Mouse (Mus musculus) erythroblast, adult 5-6 weeks (primary cell): ENCODE measurements at regions not wholly inside any gene's neighbourhood (a gene's known extent, or its start where the extent isn't known, plus 50 kb on each side); places are given as distances from the start of the nearest gene placed in this dataset.

Source experiments
- ATAC-seq: replicated peaks from 2 replicates; pipeline ENCODE4 v1.8.0; 2016; ENCODE audit warnings: moderate number of reproducible peaks, mild to moderate bottlenecking, moderate TSS enrichment, inconsistent platforms; ENCODE audit not compliant: poor library complexity, low FRiP score, severe bottlenecking

DNA sequence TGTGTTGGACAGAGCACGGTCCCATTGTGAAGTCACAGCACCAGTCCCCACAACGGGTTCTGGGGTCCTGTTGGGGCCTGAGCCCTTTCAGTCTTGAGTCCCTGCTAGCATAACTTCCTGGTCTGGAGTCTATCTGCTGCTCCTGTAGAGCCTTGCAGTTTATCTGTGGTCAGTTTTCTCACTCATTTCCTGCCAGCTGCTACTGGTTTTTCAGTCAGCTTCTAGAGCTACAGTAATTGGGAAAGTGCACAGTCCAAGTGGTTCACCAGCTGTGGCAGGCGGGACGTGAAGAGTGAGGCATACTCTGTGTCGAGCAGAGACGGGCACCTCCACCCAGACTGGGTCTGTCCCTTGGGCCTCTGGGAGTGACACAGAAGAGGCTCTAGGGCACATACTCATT is 93.4 kb upstream of the Id2 start:
- ATAC-seq: no peak

DNA sequence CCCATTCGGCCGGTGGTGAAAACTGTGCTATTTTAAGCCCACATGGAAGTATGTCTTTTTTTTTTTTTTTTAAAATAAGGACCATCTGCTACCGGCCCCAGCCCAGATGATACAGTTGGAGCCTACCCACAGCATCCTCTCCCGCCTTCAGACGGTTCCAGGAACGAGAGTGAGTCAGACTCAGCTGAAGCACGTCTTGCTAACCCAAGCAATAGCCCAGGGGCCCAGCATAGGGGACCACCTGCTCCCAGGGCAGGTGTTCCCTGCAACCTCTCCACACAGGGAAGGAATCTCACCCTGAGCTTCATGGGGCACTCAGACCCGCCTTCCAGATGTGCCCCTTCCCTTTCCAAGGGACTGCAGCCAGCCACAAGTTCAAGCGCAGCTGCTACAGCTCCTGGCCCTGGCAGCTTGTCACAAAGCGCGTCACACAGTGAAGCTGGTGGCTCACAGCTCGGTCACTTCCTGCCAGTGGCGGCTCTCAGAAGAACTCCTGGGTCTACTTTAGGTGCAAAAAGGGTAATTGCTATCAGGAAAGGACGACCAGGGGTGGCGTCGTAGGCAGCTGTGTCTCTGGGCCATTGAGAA is 92.3 kb upstream of the Id2 start:
- ATAC-seq: no peak

DNA sequence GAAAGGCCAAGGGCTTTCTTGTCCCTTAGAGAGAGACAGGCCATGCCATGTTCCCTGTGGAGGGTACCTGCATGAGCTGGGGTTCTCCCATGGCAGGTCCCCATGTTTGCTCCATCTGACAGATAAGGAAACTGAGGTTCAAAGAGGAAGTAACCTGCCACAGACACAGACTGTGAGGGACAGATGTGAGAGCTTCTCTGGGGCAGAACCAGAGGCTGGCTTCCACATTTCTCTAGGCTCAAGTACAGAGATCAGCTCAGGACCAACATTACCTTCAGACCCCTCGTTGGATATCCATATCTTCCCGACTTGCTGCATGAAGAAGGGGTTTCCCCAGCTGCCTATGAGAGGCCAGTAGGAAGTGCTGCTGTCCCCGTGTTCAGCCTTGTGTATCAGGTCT is 91.6 kb upstream of the Id2 start:
- ATAC-seq: no peak

DNA sequence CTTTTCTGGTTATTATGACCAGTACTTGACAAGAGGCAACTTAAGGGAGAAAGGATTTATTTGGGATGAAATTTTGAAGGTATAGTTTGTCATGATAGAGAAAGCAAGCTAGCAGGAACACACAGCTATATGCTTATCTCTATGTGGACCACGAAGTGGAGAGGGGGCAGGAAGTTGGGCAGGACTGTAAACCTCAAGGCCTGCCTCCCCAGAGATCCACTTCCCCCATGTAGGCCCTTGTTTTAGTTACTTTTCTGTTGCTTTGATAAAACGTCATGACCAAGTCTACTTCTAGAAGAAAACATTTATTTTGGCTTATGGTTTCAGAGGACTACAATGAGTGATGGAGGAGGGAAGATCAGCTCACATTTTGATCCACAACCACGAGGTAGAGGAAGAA is 90.3 kb upstream of the Id2 start:
- no peak for ATAC-seq

GRCm38 (mm10) chr12:25182680-25183079 is 85.7 kb upstream of the Id2 start:
- no peak for ATAC-seq

DNA sequence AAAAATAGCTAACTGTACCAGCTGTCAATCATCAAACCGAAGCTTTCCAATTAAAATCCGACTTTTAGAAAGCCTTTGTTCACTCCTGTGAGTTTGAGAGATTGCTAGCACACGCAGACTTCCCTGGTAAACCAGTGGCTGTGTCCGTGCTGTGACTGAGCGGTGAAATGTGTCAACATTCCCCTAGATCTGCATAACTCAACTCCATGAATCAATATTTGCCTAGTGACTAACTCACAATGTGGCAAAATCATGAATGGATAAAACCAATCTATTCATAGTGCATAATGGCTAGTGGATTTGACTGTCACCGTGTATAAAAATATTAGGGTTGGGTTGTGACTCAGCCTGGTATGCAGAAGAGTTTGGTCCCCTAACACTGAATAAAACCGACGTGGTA is 84.4 kb upstream of the Id2 start:
- ATAC-seq: no peak

DNA sequence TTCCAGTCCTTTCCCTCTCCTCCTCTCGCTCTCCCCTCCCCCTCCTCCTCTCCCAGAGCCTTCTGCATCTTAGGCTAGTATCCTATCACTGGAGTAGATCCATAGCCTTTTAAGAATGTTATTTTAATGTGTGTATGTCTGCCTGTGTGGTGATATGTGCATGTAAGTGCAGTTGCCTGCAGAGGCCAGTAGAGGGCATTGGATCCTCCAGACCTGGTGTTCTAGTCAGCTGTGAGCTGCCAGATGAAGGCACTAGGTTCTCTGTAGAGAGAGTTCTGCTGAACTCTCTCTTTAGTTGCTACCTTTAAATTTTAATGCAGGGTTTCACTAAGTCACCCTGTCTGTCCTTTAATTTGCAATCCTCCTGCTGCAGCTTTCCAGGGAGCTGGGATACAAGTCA is 83.9 kb upstream of the Id2 start:
- ATAC-seq: no peak

DNA sequence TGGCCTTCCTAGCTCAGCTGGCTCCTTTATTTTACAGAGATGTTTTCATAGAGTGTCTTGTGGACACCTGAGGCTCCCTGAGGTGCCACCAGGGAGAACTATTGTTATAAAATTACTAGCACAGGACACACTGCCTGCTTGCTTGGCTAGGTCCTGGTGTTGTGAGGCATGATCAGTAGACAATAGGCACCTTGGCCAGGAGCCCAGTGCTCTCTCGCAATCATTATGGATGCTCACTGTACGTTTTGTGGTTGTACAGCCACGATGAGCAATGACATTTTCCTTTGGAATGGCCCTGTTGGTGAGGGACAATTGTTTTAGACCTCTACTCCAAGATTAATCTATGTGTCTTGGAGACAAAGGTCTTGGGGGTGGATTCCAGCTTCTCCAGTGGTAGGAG is 83.3 kb upstream of the Id2 start:
- no peak for ATAC-seq

- no peak for ATAC-seq
These were observed 81.7 kb upstream of the Id2 start for GRCm38 (mm10) chr12:25178491-25179115.

DNA sequence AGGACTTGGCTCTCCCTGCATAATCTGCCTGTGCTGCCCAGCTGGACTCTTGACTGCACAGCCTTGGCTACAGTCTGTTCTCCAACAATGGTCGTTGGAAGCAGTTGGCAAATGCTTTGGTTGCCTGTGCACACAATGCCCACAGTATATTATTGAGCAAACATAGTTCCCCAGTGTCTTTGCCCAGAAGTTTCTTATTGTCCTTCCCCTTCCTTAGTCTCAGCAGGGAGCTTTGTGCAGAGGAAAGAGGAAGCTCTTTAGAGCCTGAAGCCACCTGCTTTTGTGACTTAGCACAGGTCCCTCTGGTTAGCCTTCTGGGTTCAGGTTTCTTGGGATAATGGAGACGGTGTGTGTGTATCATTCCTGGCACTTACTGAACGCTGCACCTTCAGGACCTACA is 80.9 kb upstream of the Id2 start:
- ATAC-seq: no peak

- ATAC-seq: no peak
These were observed 79.6 kb upstream of the Id2 start for GRCm38 (mm10) chr12:25176565-25176964.

DNA sequence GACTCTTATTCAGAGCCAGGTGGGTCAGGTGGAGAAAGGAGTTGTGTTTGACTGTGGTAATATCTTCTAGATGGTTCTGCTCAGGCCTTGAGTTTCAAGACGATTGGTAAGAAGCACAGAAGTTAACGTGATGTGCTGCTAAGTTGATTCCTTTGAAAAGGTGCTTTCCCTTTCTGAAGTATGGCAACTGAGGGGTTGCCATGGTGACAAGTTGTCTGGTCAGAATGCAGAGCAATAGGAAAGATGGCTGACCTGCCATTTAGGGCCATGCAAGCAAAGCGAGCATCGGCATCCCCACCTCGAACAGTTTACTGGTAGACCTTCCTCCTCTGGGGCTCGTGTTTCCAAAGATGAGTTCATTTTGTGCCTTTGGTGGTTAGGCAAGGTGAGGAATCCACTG is 76.1 kb upstream of the Id2 start:
- no peak for ATAC-seq

- no peak for ATAC-seq
These were observed 75.5 kb upstream of the Id2 start for GRCm38 (mm10) chr12:25172450-25172849.

DNA sequence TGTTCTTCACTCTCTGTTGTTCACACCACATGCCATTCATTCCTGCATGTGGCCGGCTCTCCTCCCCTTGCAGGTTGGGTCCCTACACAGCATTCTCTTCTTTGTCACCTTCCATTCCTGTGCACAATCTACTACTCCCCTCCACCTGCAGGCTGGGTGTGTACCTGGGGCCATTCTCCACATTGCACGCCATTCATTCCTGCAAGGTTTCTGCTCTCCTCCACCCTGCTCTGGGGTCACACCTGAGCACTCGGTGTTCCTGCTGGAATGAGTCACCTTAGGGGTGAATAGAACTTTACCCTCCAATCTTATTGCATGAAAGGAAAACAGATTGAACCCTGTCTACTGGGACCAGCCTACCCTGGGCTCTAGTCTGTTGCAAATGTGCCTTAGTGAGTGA is 72.7 kb upstream of the Id2 start:
- no peak for ATAC-seq

GRCm38 (mm10) chr12:25168213-25168545 is 71.2 kb upstream of the Id2 start:
- no peak for ATAC-seq

DNA sequence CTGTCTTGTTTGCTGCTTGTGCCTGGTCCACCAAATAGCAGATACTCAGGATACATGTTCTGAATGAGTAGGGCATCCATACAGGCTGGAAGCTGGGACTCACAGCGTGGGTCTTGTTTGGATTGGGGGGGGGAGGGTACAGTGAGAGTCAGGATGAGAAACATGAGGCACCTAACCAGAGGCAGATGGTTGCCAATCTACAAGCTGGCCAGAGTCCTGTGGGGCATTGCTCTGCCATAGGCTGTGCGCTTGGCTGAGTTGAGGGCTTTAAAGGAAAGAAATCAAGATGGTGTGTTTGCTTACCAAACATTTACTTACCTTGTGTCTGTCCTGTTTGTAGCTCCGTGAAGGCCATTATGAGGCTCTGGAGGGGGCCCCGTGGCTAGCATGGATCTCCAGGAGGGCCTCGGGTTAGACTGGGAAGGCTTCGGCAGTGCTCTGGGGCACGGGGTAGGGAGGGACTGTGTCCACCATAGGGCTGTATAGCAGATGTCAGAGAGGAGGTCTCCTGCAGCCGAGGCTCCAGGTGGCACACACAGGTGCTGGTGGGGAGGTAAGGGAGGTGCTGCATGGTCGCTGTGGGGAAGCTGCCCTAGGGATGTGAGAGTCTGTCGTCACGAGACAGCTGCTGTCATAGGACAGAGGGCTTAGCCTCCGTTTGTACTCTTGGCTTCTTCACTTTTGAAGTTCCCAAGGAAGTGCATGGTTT is 70.7 kb upstream of the Id2 start:
- no peak for ATAC-seq

DNA sequence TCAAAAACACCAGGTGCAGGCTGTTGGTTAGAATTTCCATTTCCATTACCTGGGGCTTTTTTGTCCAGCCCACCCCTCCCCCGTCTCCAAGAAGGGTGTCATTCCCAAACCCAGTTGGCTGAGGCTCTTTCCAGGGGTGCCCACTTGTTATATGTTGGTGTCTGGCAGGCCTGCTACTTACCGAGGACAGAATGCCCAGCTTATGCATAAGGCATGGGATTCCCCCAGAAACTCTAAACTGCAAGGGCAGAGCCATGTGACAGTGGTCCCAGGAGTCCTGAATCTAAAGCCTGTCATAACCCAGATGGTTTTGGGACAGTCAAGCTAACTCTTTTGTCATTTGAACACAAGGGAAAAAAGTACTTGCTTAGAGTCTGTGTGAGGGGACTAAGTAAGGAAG is 69.6 kb upstream of the Id2 start:
- ATAC-seq: no peak

DNA sequence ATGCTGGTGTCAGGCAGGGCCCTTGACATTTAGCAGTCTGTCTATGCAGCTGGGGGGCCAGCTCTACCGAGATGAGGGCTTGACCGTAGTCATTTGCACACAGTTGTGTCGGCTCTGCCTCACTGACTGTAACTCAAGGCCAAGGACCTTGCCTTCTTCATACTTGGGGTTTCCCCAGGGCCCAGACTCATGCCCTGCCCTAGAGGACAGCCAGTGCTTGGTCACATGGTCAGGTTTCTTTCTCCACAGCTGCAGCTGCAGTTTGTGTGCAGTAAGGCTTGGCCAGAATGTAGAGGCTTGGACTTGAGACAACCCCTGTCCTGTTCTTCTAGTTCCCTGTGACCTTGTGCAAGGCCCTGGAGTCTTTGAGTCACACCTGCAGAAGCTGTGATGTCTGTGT is 68.7 kb upstream of the Id2 start:
- no peak for ATAC-seq

DNA sequence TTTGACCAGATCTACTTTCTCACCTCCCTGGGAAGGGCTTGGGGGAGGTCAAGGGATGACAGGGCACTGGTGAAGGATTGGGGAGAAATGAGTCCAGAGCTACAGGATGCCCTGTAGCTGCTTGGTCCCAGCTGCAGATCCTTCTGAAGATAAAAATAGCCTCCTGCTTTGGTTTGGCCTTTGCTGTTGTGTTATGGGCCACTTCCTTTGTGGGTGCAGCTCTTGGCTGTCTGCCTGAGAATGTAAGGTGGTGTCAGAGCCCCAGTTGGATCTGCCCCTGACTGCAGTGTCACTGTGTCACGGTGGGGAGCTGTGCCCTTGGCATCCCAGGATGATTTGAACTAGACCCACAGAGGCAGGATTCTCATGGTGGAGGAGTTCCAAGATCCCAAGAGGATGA is 67.8 kb upstream of the Id2 start:
- no peak for ATAC-seq

GRCm38 (mm10) chr12:25163541-25163940 is 66.6 kb upstream of the Id2 start:
- no peak for ATAC-seq

GRCm38 (mm10) chr12:25162843-25163242 is 65.9 kb upstream of the Id2 start:
- no peak for ATAC-seq

- ATAC-seq: no peak
These were observed 65.0 kb upstream of the Id2 start for GRCm38 (mm10) chr12:25161939-25162338.
